Mouse (Mus musculus) heart, embryonic 15.5 days (tissue): ENCODE data around the gene Ankmy1. TPM values are rescaled to one million over a fixed set of nuclear protein-coding genes. Genes with fewer than 3 reads are reported as not detected.
A peak's percentile ranks its signal among the peaks of the same experiment; 100 is the strongest.

Experiments used
- ATAC-seq: fragments of 200-750 bp; cut with Nextera tagmentation; replicated peaks from 2 replicates; pipeline ENCODE4 v1.8.0; 2017; ENCODE audit warnings: low read depth, moderate TSS enrichment; ENCODE audit not compliant: insufficient number of reproducible peaks, insufficient read depth, low FRiP score
- H3K27ac ChIP-seq: fragments of 300-500 bp; sonication (generic); 2 replicates; pipeline ENCODE4 v1.5.1; 2015; ENCODE audit warnings: mild to moderate bottlenecking, inconsistent platforms
- H3K27me3 ChIP-seq: fragments of 300-500 bp; sonication (generic); 2 replicates; pipeline ENCODE4 v1.6.1; 2015; ENCODE audit warnings: inconsistent platforms
- H3K36me3 ChIP-seq: fragments of 300-500 bp; sonication (generic); 2 replicates; pipeline ENCODE4 v1.6.1; 2015; ENCODE audit warnings: mild to moderate bottlenecking, inconsistent platforms
- H3K4me1 ChIP-seq: fragments of 300-500 bp; sonication (generic); replicated peaks from 2 replicates; pipeline ENCODE4 v1.6.1; 2015; ENCODE audit warnings: inconsistent platforms
- H3K4me2 ChIP-seq: fragments of 300-500 bp; sonication (generic); 2 replicates; pipeline ENCODE4 v1.6.1; 2015; ENCODE audit warnings: inconsistent platforms, mild to moderate bottlenecking, moderate library complexity
- H3K4me3 ChIP-seq: fragments of 300-500 bp; sonication (generic); 2 replicates; pipeline ENCODE4 v1.5.1; 2015; ENCODE audit warnings: mild to moderate bottlenecking, inconsistent platforms
- H3K9ac ChIP-seq: fragments of 300-500 bp; sonication (generic); 2 replicates; pipeline ENCODE4 v1.6.1; 2015; ENCODE audit warnings: mild to moderate bottlenecking, inconsistent platforms
- H3K9me3 ChIP-seq: fragments of 300-500 bp; sonication (generic); replicated peaks from 2 replicates; pipeline ENCODE4 v1.6.1; 2016; ENCODE audit warnings: inconsistent platforms
- WGBS: fragments of 180-500 bp; shearing (Covaris S2); methylation state at CpG from one replicate; pipeline ENCODE4 v1.1.7; 2015; ENCODE audit warnings: mixed read lengths; 5-methylcytosine and 5-hydroxymethylcytosine counted together
- polyA plus RNA-seq: library from polyadenylated mRNA; unstranded; fragments of >200 nt; fragmentation: Nextera tagmentation; extraction: Ambion mirVana; gene quantifications from 2 replicates; pipeline ENCODE4 v1.2.1, GENCODE M21; 2015

Ankmy1 gene
- polyA plus RNA-seq, 1 experiment from 2014 or later, result 0.10 TPM

DNA sequence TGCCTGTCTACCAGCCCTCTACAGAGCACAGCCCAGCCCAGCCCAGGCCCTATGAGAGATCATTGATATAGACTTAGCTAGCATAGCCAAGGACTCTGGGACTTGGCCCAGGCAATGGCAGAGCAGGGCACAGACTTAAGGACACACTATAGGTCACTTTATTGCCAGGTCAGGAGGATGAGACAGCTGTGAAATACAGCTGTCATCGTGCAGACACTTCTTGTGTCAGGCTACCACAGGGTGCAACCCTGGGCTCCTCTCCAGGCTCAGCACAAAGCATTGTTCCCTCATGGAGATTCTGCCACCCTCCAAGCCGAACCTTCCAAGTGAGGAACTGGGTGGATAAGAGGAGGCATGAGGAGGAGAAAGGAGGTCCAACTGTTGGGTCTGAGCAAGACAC lies 32.7 kb downstream of the Ankmy1 start:
- Histone ChIP-seq H3K9ac (no peak overlapping the region), H3K4me3 (no peak overlapping the region), H3K27ac (no peak overlapping the region), H3K36me3 (no peaks in the 10 kb centered on the region), H3K4me1 (no peaks in the 10 kb centered on the region), H3K9me3 (no peaks in the 10 kb centered on the region), H3K27me3 (no peaks in the 10 kb centered on the region), H3K4me2 (no peak overlapping the region)
- ATAC-seq, result 0 out of 2 replicates have a peak, but pooled peaks have one; percentile 19
- 64% methylated on average over 2 of the region's 2 CpGs for WGBS

DNA sequence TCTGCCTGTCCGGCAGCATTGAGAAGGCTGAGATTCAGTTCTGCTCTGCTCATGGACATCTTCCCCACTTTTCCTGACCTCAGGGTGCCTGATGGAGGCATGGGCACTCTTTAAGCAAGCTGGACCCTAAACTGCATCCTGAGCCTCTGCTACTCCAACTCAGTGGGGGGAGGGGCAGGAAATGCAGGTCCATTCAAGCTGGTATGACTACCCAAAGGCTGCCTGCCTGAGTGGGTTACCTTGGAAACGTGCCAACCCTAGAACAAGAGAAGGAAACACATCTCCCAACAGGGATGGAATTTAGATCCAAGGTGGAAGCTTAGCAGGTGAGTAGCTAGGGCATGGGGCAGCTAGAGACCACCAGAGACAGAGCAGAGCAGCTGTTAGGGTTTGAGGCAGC lies 36.5 kb downstream of the Ankmy1 start:
- no peaks in the 10 kb centered on the region for H3K27me3 ChIP-seq
- no peaks in the 10 kb centered on the region for H3K36me3 ChIP-seq
- no peak overlapping the region for H3K4me3 ChIP-seq
- H3K4me2 ChIP-seq, result no peak overlapping the region
- no peaks in the 10 kb centered on the region for H3K9me3 ChIP-seq
- no peak overlapping the region for H3K9ac ChIP-seq
- ATAC-seq, result no peak
- H3K27ac ChIP-seq, result no peak overlapping the region
- no peaks in the 10 kb centered on the region for H3K4me1 ChIP-seq
- 55% methylated on average over 2 of the region's 2 CpGs for WGBS

GRCm38 (mm10) chr1:92863268-92863667 lies 39.4 kb downstream of the Ankmy1 start:
- no peak overlapping the region for H3K4me2 ChIP-seq
- no peak overlapping the region for H3K4me3 ChIP-seq
- H3K27me3 ChIP-seq, result no peaks in the 10 kb centered on the region
- no peak overlapping the region for H3K27ac ChIP-seq
- no peak overlapping the region for H3K9ac ChIP-seq
- WGBS, result 83% methylated on average over 4 of the region's 4 CpGs
- H3K4me1 ChIP-seq, result no peaks in the 10 kb centered on the region
- no peaks in the 10 kb centered on the region for H3K9me3 ChIP-seq
- H3K36me3 ChIP-seq, result peaks cover 12% of the 10 kb centered on the region; the same call in 1 of the 2 replicates
- ATAC-seq, result no peak

DNA sequence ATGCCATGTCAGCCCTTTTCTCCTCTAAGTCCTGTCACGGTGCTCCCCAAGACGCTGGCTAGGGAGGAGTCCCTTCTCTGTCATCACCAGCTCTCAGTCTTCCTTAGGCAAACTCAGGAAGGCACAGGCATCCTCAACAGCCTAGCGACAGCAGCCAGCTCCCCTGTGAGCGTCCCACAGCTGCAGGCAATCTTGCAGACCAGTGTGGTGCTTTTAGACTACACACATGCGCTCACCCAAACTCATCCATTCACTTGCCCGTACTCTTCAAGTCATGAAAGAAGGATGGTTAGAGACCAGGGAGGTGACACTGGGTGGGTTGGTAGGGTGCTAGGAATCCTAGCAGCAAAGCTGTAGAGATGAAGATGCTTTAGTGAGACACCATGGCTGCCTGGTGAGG lies 41.2 kb downstream of the Ankmy1 start:
- no peak overlapping the region for H3K27ac ChIP-seq
- no peaks in the 10 kb centered on the region for H3K27me3 ChIP-seq
- H3K9me3 ChIP-seq, result no peaks in the 10 kb centered on the region
- H3K4me1 ChIP-seq, result no peaks in the 10 kb centered on the region
- H3K9ac ChIP-seq, result no peak overlapping the region
- peaks cover 26% of the 10 kb centered on the region for H3K36me3 ChIP-seq
- WGBS, result 69% methylated on average over 6 of the region's 6 CpGs
- no peak overlapping the region for H3K4me2 ChIP-seq
- no peak for ATAC-seq
- H3K4me3 ChIP-seq, result no peak overlapping the region

GRCm38 (mm10) chr1:92852450-92852849 lies 50.3 kb downstream of the Ankmy1 start:
- H3K9ac ChIP-seq, result no peak overlapping the region
- peaks cover 46% of the 10 kb centered on the region for H3K4me1 ChIP-seq
- peaks cover 32% of the 10 kb centered on the region for H3K36me3 ChIP-seq
- H3K27ac ChIP-seq, result peak overlapping the region; percentile 4; the same call in 1 of the 2 replicates
- WGBS, result 58% methylated on average over 2 of the region's 2 CpGs
- H3K4me2 ChIP-seq, result no peak overlapping the region
- H3K27me3 ChIP-seq, result peaks cover 16% of the 10 kb centered on the region
- ATAC-seq, result peak; percentile 47; the same call in 1 of the 2 replicates
- H3K4me3 ChIP-seq, result no peak overlapping the region
- H3K9me3 ChIP-seq, result no peaks in the 10 kb centered on the region

- Histone ChIP-seq H3K4me1 (peaks cover 52% of the 10 kb centered on the region), H3K4me3 (no peak overlapping the region), H3K27ac (no peak overlapping the region), H3K9ac (no peak overlapping the region), H3K4me2 (no peak overlapping the region), H3K9me3 (no peaks in the 10 kb centered on the region), H3K36me3 (peaks cover 13% of the 10 kb centered on the region), H3K27me3 (peaks cover 22% of the 10 kb centered on the region)
- ATAC-seq, result no peak
- WGBS, result 56% methylated on average over 13 of the region's 13 CpGs
These were observed 52.6 kb downstream of the Ankmy1 start for GRCm38 (mm10) chr1:92849938-92850574.

- H3K9ac ChIP-seq, result no peak overlapping the region
- peaks cover 22% of the 10 kb centered on the region for H3K27me3 ChIP-seq
- H3K9me3 ChIP-seq, result no peaks in the 10 kb centered on the region
- H3K36me3 ChIP-seq, result peaks cover 7% of the 10 kb centered on the region
- H3K4me1 ChIP-seq, result peaks cover 50% of the 10 kb centered on the region
- ATAC-seq, result no peak
- H3K4me2 ChIP-seq, result no peak overlapping the region; the same call in 1 of the 2 replicates
- 67% methylated on average over 2 of the region's 2 CpGs for WGBS
- H3K4me3 ChIP-seq, result no peak overlapping the region
- H3K27ac ChIP-seq, result no peak overlapping the region
These were observed 53.2 kb downstream of the Ankmy1 start for GRCm38 (mm10) chr1:92849491-92849890.

DNA sequence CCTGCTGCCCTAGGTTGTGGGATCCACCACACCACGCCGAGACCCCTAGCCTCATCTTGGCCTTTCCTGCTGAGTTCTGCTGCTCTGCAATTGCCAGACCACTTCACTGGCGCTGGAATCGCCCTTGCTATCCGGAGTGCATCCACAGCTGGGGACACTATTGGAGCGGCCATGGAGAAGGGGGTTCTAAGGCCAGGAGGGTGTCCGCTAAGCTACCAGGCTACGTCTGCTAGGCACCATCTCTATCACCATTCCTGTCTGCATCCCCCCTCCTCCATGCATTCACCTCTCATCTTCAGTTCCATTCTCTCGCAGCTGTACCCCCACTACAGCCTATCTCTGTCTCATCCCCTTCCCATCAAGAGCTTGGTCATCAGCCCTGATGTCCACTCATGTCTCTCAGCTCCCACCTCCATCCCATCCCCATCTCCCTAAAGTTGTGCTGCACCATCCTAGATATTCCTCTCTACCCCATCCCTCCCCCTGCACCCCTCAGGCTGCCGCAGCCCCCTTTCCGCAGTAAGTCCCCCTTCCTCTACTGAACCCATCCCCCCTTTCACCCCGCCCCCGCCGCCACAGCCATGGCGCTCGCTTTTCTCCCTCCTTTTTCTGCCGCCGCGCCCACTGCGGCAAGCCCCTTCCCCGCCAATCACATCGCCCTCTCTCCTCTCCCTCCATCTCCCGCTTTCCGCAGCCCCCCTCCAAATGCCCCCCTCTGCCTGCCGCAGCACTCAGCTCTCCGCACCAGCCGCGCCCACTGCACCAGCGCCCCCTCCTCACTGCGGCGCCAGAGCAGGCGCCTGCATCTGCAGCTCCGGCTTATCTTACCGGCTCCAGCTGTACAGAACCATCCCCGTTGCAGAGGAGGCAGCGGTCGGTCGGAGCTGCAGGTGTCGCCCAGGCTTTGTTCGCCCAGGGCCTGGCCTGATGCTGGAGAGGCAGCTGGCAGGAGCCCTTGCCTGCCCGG lies 54.5 kb downstream of the Ankmy1 start:
- Histone ChIP-seq H3K4me3 (peak overlapping the region; percentile 30; the same call in 1 of the 2 replicates), H3K27ac (peak overlapping the region; percentile 1; the same call in 1 of the 2 replicates), H3K9me3 (no peaks in the 10 kb centered on the region), H3K36me3 (no peaks in the 10 kb centered on the region), H3K27me3 (peaks cover 22% of the 10 kb centered on the region), H3K4me1 (peaks cover 51% of the 10 kb centered on the region), H3K4me2 (peak overlapping the region; percentile 58), H3K9ac (no peak overlapping the region)
- ATAC-seq, result no peak; the same call in 1 of the 2 replicates
- WGBS, result 9% methylated on average over 41 of the region's 41 CpGs

DNA sequence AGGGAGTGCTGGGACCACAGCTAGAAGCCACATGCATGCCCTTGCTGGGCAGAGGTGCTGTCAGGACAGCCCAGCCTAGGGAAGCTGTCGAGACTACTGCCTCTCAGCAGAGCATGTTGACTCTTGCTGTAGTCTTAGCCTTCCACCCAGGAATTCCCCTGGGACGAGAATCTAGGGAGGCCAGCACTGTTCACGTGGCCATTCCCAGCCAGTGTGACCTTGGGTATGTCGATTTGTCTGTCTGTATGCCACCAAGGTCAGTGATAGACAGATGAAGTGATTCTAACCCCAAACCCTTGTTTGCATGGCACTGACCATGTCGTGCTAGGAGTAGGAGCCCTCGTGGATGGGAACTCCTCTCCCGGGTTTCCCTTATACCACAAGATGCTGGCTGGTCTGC lies 56.8 kb downstream of the Ankmy1 start:
- Histone ChIP-seq H3K4me2 (no peak overlapping the region), H3K4me3 (no peak overlapping the region), H3K27ac (no peak overlapping the region), H3K36me3 (no peaks in the 10 kb centered on the region), H3K27me3 (peaks cover 22% of the 10 kb centered on the region), H3K9me3 (no peaks in the 10 kb centered on the region), H3K4me1 (peaks cover 35% of the 10 kb centered on the region), H3K9ac (no peak overlapping the region)
- ATAC-seq, result no peak
- WGBS, result 60% methylated on average over 7 of the region's 7 CpGs

DNA sequence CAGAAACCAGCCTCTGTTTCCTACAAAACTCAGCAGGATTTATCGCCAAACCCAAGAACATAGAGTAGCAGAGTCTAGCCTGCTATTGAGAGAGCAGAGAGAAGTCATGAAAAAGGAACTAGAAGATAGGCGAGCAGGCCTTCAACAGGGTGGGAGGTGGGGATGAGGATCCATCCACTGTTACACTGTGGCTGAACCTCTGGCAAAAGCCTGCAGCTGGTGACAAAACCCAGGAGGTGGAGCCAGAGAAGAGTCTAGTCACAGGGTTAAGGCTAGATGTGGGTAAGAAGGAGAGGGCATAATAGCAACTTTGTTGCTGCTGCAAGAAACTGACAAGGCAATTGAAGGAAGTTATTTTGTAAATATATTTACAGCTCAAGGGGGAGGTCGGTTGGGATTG lies 61.3 kb downstream of the Ankmy1 start:
- H3K27me3 ChIP-seq, result no peaks in the 10 kb centered on the region
- no peak for ATAC-seq

GRCm38 (mm10) chr1:92840231-92840890 lies 62.3 kb downstream of the Ankmy1 start:
- H3K36me3 ChIP-seq, result no peaks in the 10 kb centered on the region
- no peak overlapping the region for H3K9ac ChIP-seq
- ATAC-seq, result no peak
- 73% methylated on average over 8 of the region's 8 CpGs for WGBS
- H3K27me3 ChIP-seq, result 0 out of 2 replicates have a peak, but pooled peaks cover 1% of the 10 kb centered on the region
- H3K27ac ChIP-seq, result no peak overlapping the region
- H3K9me3 ChIP-seq, result no peaks in the 10 kb centered on the region
- peaks cover 20% of the 10 kb centered on the region for H3K4me1 ChIP-seq
- no peak overlapping the region for H3K4me2 ChIP-seq
- no peak overlapping the region for H3K4me3 ChIP-seq

More for the DNA sequence above, 61.3 kb downstream of the Ankmy1 start:
- Histone ChIP-seq H3K9ac (no peak overlapping the region), H3K27ac (no peak overlapping the region), H3K4me2 (no peak overlapping the region), H3K36me3 (no peaks in the 10 kb centered on the region), H3K9me3 (no peaks in the 10 kb centered on the region), H3K4me3 (no peak overlapping the region), H3K4me1 (peaks cover 24% of the 10 kb centered on the region)
- WGBS, result 69% methylated on average over 3 of the region's 3 CpGs
